Mouse (Mus musculus) cortical plate, adult 2 months (tissue): ENCODE measurements around the gene Espl1.

Experiments used
- CTCF ChIP-seq: fragments of 200-500 bp; IDR thresholded peaks from 2 replicates; pipeline ENCODE4 v1.5.1; 2011; ENCODE audit warnings: mild to moderate bottlenecking, control low read depth, low read length; ENCODE audit not compliant: insufficient read depth; ENCODE audit errors: extremely low read depth
- POLR2A ChIP-seq: fragments of 200-500 bp; IDR thresholded peaks from 2 replicates; pipeline ENCODE4 v1.6.1; 2011; ENCODE audit warnings: mild to moderate bottlenecking, low read length, control low read depth; ENCODE audit not compliant: insufficient read depth; ENCODE audit errors: extremely low read depth

GRCm38 (mm10) chr15:102283648-102284047 lies 12.4 kb upstream of the Espl1 start:
- TF ChIP-seq POLR2A: no peak
- TF ChIP-seq CTCF: no peak
